Mouse (Mus musculus): ENCODE measurements around the gene Plekha5.
A peak's percentile ranks its signal among the peaks of the same experiment; 100 is the strongest.

Gene Plekha5

DNA sequence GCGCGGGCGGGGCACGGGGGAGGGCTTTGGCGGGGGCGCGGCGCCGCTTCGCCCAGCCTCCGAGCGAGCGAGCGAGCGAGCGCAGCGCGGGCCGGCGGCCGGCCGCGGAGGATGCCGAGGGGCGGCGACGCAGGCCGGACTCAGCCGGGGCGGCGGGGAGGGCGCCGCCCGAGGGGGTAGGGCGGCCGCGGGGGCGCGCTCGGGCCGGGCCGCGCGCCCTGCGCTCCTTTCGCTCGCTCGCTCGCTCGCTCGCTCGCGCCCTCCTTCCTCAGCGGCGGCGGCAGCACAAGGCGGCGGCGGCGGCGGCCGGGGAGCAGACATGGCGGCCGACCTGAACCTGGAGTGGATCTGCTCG, at the start of gene Plekha5:
Gene Plekha5, plus strand, starts transcription at position 209 of the 355 bp plus-strand sequence.
- peak; percentile 59 for DNase-seq (ENCODE audit: low spot score)

DNA sequence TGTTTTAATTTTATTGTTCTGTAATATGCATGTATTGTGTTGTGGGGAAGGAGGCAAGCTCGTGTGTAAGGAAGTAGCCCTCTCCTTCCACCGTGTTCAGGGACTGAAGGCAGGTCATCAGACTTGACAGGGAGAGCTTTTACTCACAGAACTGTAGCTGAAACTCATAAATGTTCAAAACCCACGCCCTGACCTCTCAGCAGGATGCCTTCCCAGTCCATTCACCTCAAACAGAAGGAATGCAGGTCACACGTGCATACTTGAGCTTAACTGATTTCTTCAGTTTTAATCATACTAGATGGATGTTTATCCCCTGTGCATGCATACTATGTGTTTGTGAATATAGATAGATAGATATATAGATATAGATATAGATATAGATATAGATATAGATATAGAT, 48.2 kb upstream of the Plekha5 start:
- DNase-seq (ENCODE audit: low spot score), result no peak

DNA sequence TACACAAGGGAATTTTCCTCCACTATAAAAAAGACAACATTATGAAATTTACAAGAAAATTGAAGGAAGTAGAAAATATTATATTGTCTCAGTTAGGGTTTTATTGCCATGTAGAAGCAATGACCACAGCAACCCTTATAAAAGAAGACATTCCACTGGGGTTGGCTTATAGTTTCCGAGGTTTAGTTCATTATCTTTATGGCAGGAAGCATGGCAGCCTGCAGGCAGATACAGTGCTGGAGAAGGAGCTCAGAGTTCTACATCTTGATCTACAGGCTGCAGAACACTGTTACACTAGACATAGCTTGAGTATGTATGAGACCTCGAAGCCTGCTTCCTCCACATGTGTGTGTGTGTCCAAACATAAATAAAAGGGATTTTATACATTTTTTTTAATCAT, 43.3 kb upstream of the Plekha5 start:
- DNase-seq (ENCODE audit: low spot score), result no peak

DNA sequence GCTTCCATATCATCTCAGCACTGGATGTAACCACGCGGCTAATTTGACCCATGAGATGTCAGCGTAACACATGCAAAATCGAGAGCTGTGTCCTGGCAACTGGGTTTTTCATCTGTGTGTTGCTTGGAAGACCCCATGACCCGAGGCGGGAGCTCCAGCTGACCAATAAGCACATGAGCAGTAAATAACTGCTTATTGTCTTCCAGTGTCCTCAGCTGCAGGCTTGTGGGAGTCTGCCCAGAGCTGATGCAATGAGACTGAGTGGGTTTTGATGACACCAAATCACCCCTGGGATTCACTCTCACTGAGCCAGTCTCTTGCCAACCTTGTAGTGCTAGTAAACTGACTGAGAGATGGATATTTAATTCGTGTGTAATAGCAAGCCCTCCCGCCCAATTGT, 42.7 kb upstream of the Plekha5 start:
- DNase-seq (ENCODE audit: low spot score), result no peak

DNA sequence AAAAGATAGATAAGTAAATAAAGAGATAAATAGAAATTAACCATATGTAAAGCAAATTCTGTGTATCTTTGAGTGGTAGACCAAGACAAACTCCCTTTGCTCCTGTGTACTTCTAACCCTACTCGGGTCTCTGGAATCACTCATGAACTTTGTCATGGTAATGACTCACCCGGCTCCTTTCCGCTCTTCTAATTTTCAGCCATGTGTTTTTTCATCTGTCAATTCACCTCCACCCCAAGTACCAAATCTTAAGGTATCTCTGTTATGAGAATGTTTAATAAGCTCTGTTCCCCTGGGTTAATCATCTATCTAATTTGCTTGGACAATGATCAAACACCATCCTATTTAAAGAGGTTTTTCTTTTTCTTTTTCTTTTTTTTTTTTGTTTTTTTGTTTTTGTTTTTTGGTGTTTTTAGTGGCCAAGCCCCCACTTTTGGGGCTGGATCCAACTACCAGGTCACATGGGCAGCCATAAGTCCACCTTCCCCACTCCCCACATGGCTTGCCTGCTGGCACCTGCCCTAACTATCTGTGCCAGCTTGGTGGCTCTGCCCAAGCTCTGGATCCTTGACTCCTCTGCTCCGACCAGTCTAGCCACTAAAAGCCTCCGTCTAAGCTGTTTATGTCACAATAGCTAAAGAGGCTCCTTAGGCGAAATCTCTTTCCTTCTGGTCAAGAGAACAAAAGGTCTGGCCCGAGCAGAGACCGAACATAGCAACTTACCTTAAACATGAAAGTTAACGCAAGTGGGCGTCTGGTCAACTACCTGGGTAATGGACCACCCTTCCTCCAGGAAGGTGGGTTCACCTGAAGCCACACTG, 40.1 kb upstream of the Plekha5 start:
- DNase-seq (ENCODE audit: low spot score), result no peak

DNA sequence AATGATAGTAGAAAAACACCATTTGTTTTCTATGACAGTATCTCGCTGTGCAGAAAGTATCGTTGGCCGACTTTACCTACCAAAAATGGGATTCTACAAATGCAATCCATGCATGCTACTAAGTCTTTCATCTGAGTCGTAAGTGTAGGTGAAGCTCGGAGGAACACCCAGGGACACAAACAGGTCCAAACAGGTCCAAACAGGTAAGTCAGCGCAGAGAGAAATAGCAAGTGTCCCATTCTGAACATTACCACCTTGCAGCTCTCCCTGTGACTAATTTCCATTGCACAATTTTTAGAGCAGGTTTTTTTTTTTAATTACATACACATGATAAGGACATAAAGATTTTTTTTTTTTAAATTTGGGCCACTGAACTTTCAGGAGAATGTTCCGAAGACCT, 27.2 kb upstream of the Plekha5 start:
- no peak for DNase-seq (ENCODE audit: low spot score)

DNA sequence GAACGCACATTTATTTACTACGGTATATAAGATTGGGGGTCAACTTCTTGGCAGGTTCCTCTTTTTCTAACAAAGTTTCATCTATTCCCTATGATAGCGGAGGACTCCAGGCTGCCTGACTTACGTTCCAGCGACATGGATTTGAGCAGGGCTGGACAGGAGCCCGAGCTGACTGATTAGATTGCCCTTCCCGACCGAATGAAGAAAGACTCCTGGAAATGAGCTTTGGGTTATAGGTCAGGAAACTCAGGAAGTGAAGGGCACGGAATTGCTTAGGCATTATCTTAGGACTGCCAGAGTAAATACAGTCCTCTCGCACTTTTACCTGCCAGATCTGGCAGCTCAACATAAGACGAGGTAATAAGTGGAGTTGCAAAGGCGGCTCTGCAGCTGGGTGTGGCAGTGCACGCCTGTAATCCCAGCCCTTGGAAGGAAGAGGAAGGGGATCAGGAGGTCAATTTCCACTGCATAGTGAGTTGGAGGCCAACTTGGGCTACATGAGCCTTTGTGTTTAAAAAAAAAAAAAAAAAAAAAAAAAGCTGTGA, 21.0 kb upstream of the Plekha5 start:
- DNase-seq (ENCODE audit: low spot score), result no peak

DNA sequence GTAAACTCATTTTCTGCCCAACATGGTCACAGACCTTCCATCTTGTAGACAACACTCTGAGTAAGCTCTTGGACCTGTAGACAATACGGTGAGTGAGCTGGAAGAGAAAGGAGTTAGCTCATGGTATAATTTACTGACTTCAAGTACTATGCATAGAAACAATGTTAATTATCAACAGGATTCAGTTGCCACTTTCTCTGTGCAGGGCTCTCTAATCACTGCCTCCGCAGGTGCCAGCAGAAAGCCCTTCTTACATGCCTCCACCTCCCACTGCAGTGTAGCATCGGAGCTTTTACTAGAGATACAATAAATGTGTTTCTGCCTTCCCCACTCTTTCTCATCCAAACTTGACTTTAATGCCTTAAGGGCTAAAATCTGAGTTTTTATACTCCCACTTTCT, 11.9 kb upstream of the Plekha5 start:
- DNase-seq (ENCODE audit: low spot score), result no peak

DNA sequence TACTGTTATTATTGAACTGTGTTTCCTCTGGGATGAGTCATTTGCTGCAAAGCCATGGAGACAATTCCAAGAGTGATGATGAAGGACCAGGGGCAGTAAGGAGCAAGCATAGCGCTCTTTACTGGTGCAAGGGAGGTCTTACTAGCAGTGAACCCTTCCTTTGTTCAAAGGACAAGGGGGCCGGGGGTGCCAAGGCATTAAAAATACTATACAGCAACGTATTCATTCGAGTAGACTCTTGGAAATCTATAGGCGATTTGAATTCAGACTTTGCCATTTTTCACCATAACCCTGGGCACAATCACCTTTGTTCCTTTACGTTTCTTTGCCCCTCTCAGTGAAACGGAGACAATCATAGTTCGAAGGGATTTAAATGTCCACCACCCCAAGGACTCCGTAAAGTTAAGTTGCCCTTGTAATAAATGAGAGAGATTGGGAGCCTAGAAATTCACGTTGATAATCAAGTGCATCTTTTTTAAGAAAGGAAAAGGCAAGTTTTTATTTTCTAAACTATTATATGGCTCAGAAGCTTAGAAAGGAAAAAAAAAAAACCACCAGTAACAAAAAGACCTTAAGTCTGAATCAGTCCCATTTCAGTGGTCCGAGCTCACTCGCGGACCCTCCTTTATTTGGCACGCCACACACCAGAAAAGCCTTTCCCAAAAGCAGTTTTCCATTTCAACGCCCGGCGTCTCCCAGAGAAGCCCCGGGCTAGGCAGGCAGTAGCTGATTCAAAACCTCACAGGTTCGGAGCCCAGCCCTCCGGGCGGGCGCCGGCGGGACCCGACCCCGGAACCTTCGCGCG, 611 bp upstream of the Plekha5 start:
- peak; percentile 53 for DNase-seq (ENCODE audit: low spot score)

DNA sequence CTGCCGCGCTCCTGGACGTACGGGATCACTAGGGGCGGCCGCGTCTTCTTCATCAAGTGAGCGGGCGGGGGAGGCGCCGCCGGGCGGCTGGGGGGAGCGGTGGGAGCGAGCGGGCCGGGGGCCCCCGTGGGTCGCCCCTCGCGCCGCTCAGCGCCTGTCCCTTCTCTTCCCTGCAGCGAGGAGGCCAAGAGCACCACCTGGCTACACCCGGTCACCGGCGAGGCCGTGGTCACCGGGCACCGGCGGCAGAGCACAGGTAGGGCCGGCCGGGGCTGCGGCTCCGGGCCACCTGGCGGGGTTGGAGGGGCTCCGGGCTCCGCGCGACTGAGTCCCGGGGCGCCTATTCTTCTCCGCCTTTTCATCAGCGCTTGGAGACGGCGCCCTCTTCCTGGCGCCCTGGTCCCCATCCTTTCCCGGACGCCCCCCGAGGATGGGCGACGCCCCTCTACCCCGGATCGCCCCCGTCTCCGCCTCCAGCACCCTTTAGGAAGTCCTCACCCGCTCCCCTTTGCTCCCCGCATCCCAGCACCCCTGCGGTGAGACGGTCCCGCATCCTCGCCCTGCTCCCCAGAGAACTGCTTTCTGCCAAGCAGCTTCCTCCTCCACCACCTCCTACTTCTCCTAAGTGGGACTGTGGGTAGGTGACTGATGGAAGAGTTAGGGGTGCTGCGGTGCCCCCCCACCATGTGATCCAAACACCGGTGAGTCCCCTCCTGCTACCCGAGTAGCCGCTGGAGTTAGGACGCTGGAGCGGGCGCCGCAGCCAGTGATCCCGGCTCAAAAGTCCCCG, 542 bp downstream of the Plekha5 start:
- peak; percentile 11 for DNase-seq (ENCODE audit: low spot score)

DNA sequence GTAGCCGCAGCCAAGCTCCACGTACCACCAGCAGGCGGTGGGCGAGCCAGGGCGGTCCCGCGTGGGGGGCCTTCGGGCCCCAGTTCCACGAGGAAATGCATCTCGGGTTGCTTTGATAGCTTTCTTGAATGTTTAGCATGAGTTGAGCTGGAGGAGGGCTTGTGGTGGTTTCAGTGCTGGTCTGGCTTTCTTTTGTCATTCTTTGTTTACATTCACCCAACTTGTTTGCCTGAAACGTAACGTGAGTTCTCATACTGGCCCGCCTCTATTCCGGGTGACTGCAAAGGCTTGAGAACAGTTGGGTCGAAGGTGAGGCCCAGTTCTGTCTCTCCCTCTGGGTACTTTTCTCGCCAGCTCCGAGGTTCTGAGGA, 1.1 kb downstream of the Plekha5 start:
- DNase-seq (ENCODE audit: low spot score), result peak; percentile 37

DNA sequence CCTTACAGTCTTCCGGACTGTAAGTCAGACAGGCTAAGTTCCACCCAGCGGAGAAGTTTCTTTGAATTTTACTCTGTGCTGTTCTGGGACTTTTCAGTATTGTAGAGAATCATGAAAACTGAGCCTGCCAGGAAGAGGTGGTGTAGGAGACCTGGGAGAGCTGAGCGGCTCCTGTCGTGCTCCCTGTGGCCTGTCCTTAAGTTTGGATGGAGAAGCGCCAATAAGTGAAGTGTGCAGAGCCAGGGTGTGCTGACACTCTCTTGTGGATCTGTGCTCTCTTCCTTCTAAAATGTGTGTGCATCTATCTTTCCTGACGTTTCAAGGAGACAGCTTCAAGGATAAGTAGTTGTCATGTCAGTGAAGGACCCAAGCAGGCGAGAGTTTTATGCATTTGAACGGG, 5.4 kb downstream of the Plekha5 start:
- no peak for DNase-seq (ENCODE audit: low spot score)

DNA sequence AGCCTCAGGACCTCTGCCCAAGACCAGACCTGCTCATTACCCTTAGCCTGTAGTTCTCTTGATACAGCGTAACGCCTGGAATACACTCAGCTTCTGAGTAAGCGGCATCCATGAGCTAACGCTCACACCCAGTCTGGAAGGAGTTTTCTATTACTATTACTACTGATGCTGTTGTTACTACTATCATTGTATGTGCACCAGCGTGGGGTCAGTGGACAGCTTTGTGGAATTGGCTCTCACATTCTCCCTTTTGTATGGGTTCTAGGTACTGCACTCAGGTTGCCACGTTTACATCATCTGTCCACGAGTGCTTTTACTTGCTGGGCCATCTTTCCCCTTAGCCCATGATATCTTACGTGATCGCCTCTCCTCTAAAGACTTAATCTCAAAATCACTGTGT, 8.5 kb downstream of the Plekha5 start:
- no peak for DNase-seq (ENCODE audit: low spot score)

DNA sequence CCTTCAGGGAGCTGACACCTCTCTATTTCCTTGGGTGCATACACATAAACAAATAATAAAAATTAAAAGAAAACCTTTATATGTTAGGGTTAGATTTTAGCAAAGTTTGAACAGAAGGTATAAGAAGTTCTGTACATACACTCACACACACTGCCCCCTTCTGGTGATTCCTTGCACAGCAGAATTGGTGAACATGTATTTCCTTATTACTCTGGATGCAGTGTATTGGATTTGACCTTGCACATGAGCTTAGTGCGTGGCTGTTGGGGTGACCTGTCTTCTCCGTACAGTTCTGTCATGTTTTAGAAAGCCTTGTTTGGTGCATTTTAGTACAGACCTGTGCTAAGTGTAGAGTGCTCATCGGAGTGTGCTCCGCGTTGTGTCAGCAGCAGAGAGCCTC, 19.5 kb downstream of the Plekha5 start:
- DNase-seq (ENCODE audit: low spot score), result peak; percentile 31

DNA sequence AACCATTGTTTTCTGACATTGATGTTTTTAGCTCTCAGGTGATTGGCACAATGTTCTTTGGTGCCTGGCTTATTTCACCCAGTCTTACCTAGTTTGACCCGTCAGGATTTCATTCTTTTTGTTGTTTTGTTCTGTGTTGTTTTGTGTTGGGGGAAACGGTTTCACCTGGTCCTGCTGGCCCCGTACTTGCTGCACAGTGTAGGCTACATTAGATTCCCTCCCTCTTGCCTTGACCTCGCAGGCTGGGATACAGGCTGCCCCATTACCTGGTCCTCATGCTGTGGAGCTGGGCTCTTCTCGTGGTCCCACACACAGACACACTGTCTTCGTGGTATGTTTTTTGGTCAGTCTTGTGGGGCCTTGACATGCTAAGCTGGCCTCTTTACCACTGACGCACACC, 20.3 kb downstream of the Plekha5 start:
- no peak for DNase-seq (ENCODE audit: low spot score)

DNA sequence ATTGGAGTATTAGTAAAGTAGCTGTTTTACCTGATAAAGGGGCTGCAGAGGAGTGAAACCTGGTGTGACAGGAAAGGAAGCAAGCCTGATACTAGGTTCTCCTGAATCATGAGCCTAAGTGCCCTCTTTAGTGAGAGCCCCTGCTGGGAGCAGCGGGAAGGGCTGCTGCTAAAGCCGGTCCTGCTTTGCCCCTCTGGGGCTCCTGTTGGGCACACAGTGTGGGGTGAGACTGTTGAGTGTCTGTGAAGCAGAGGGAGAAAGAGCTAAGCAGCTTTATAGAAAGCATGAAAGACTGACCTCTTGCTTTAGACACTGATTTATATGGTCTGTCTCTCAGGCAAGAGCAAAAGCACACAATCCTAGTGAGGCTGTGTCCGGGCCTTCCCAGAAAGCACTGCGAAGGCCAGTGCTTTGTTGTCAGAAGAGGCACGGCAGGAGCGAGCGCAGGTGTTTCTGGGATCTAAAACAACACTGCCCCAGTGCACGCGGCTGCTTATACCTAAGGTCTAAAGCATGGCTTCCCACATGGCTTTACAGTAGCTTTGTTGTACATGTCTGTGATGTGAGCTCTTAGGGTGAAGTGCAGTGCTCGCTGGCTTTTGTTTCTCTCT, 21.1 kb downstream of the Plekha5 start:
- DNase-seq (ENCODE audit: low spot score), result no peak

DNA sequence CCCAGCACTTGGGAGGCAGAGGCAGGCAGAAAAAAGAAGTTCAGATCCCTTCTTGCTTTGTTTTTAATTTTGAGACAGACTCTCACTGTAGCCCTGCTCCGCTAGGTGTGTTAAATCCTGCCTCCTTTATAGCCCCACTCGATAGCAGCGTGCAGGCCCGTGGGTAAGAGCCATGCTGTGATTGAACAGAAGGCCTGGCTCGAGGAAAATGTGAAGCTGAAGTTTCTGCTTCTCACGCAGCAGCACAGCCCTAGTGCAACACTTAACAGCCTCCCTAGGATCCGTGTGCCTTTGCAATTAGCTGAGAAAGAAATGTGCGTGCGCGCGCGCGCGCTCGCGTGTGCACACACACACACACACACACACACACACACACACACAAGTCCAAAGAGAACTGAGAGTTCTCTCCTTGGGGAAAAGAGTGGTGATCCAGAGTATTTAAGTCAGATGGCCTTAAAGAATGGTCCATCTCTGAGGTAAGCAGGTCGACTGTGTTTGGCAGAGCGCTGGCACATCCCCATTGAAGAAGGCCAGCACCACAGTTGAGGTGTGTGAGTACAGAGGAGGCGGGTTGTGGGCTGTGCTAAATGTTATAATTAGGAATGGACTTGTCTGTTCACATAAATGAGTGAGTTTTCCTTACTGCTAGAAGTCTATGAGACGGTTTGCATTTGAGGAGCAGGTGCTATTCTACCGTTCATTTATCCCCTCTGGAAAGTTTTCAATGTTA, 24.3 kb downstream of the Plekha5 start:
- DNase-seq (ENCODE audit: low spot score), result no peak

DNA sequence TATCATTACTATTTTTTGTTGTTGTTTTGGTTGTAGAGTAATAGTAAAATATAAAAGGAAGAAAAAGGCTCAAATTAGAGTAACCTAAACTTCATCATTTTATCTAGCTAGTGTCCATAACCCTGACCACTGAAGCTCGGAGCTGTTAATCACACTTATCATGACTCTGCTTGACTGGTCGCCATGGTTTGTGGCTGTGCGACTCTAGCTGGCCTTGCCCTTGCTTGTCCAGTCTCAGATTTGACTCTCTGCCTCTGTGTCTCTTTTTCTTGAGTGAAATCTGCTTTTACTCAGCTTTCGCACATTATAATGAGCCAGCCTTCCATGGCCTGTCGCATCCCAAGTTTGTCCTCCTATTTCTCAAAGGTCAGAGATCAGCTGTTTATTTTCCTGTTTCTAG, 26.8 kb downstream of the Plekha5 start:
- DNase-seq (ENCODE audit: low spot score), result no peak

DNA sequence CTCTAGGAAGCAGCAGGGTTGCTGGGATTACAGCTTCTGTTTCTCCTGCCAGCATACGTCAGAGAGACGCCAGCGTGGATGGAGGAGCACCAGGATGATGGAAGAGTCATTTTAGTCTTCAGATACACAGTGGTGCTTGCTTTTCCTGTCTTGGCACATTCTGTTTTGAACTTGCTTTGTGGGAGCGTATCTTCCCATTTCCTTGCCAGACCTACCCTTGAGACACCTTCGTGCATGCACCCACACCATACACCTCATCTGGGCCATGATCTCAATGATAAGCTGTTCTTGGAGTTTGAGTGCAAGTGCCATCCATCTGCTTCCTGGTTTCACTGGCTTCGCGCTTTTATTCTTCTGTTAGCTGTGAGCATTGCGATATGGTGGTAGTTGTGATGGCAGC, 28.9 kb downstream of the Plekha5 start:
- no peak for DNase-seq (ENCODE audit: low spot score)

DNA sequence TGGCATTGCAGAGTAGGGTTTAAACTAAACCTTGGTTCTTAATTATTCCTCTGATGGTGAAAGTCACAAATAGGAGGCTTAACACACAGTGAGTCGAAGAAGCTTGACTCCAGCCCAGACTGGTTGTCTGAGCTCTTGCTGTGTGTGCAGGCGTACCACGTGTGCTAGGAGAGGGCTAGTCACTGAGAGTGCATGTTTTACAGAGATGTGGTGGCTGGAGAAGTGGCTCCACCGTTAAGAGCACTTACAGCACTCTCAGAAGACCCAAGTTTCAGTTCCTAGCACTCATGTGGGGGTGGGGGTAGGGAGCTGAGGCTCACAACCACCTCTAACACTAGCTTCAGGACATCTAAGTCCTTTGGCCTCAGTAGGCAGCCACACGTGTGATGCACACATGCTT, 29.6 kb downstream of the Plekha5 start:
- no peak for DNase-seq (ENCODE audit: low spot score)

DNA sequence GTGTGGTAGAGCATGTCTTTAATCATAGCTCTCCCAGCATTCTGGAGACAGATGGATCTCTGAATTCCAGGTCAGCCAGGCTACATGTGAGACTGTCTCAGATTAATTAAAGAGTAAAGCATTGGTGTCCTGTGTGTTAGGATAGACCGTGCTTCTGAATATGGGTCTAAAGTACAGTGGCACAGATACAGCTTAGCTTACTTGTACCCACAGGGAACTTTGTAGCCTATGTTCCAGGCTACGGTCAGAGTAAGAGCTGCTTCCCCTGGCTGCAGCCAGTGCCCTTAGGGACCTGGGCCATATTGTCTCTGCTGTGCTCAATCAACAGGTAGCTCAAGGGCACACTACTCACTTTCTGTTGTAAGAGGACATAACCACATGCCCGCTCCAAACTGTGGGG, 30.5 kb downstream of the Plekha5 start:
- DNase-seq (ENCODE audit: low spot score), result no peak

Measured in T-cell, adult 2 months (primary cell).